In genomic region chr13:47121333-47121889, GRCm38 (mm10) we compare ENCODE assay signal across 9 mouse cellular contexts. TPM values are rescaled to one million over a fixed set of nuclear protein-coding genes. Genes with fewer than 3 reads are reported as not detected.
DNase-seq lines count a peak whose midpoint lies in the region; ATAC-seq and TF ChIP-seq lines count a peak whose summit lies in the region.
"Had no signal": no experiment of that assay in that cellular context is flagged by ENCODE, and none has a peak within 500 bp of the region (broad histone marks: within the 10 kb centered on the region; RNA-seq: fewer than 3 reads in every experiment).

No protein-coding gene starts in this region.

- peak; percentile 63 for TF ChIP-seq CTCF in layer of hippocampus, adult 2 months (conservative IDR thresholded peaks at IDR 0.05)
- TF ChIP-seq CTCF in cerebellum, adult 2 months (IDR thresholded peaks at IDR 0.05; ENCODE audit: borderline replicate concordance, insufficient read depth, low read depth, low read length) = peak; percentile 56; the same call in 1 of the 2 replicates

- 34% methylated on average over 12 of the region's 12 CpGs for WGBS in cerebellum, adult 2 months

- peak overlapping the region; percentile 72; the same call in 1 of the 2 replicates for H3K4me3 ChIP-seq in layer of hippocampus, adult 2 months
- H3K4me3 ChIP-seq in cerebellum, adult 2 months (replicated peaks; ENCODE audit: insufficient read depth, low read depth, low read length) = peak overlapping the region; percentile 19

- no peaks in the 10 kb centered on the region for H3K27me3 ChIP-seq in cerebellum, adult 2 months (ENCODE audit: control insufficient read depth, insufficient read depth, low read length)

- 0 out of 2 replicates have a peak, but pooled peaks have one; percentile 57 for ATAC-seq in erythroblast, adult 5-6 weeks (replicated peaks; ENCODE audit: low FRiP score, poor library complexity, severe bottlenecking)
- ATAC-seq in frontal cortex, adult (ENCODE audit: low TSS enrichment) = no peak

- H3K27ac ChIP-seq in layer of hippocampus, adult 2 months = no peak overlapping the region
- H3K27ac ChIP-seq in cerebellum, adult 2 months (ENCODE audit: insufficient read depth, low read length) = no peak overlapping the region
- H3K27ac ChIP-seq: midbrain, embryonic 12.5 days had no signal

- no peaks in the 10 kb centered on the region for H3K4me1 ChIP-seq in cerebellum, adult 2 months (ENCODE audit: control insufficient read depth, insufficient read depth, low read length)

- TF ChIP-seq POLR2A in cerebellum, adult 2 months (IDR thresholded peaks at IDR 0.05; ENCODE audit: borderline replicate concordance, insufficient read depth, low read length) = no peak

- DNase-seq in layer of hippocampus, adult 2 months (ENCODE audit: low spot score in 2 of 2) = no peak
- no peak for DNase-seq in layer of hippocampus, postnatal 25 days (ENCODE audit: extremely low spot score in 1 of 2, low spot score in 1 of 2)
- peak; percentile 37 to 42 for DNase-seq in cerebellum, adult 2 months
- DNase-seq in lung, postnatal 14 days = peak; percentile 7
- no peak for DNase-seq in spleen, adult 12 weeks (ENCODE audit: low spot score)
- DNase-seq: thymus, adult 18-20 months had no signal

RNA-seq across cellular contexts. Expression of gene Rnf144b, which starts 1.0 kb away (rescaled TPM):
- 10 to 100 TPM; 11.4 to 11.6 TPM for total RNA-seq in layer of hippocampus, adult 2 months (2021)
- 10 to 100 TPM in 1 of 2 experiments, 1 to 10 TPM in 1; 9.8 to 10.7 TPM for total RNA-seq in layer of hippocampus, postnatal 25 days (2021)
- polyA plus RNA-seq in cerebellum, adult 2 months (2012; rRNA removed) = 8.5 and 8.9 TPM in 2 replicates
- total RNA-seq in erythroblast, adult 5-6 weeks (2015; ENCODE audit: low replicate concordance) = 2.5 and 6.7 TPM in 2 replicates
- total RNA-seq in erythroblast, adult 5-6 weeks (2017; ENCODE audit: low replicate concordance) = 3.1 and 4.9 TPM in 2 replicates

RNA-seq across cellular contexts. Expression of gene Dek, which starts 15.4 kb away (rescaled TPM):
- 10 to 100 TPM; 48.3 to 50.0 TPM for total RNA-seq in layer of hippocampus, adult 2 months (2021)
- total RNA-seq in layer of hippocampus, postnatal 25 days (2021) = 10 to 100 TPM; 42.1 to 45.6 TPM
- polyA plus RNA-seq in cerebellum, adult 2 months (2012; rRNA removed) = 44.3 and 48.6 TPM in 2 replicates
- total RNA-seq in erythroblast, adult 5-6 weeks (2015; ENCODE audit: low replicate concordance) = 233 and 276 TPM in 2 replicates
- 413 and 451 TPM in 2 replicates for total RNA-seq in erythroblast, adult 5-6 weeks (2017; ENCODE audit: low replicate concordance)

Comparison
In these comparisons a context has a peak if more than half of its experiments do, and no peak if none do; other contexts are left out.
1. DNase-seq: peak in cerebellum, adult 2 months (2 of 2) and lung, postnatal 14 days (single experiment); none in layer of hippocampus, adult 2 months (0 of 2), layer of hippocampus, postnatal 25 days (0 of 2) and spleen, adult 12 weeks (single experiment).
2. RNA of gene Dek, which starts 15.4 kb away (total RNA-seq): 233 to 451 TPM in erythroblast, adult 5-6 weeks; 48.3 to 50.0 TPM in layer of hippocampus, adult 2 months and 42.1 to 45.6 TPM in layer of hippocampus, postnatal 25 days; every median in the first group is over 4 times any median in the second.